Mouse (Mus musculus): ENCODE results near the gene Abcd4. TPM values are rescaled to one million over a fixed set of nuclear protein-coding genes. Genes with fewer than 3 reads are reported as not detected.

The Abcd4 gene
- polyA plus RNA-seq, 1 experiment = 20.9 TPM

DNA sequence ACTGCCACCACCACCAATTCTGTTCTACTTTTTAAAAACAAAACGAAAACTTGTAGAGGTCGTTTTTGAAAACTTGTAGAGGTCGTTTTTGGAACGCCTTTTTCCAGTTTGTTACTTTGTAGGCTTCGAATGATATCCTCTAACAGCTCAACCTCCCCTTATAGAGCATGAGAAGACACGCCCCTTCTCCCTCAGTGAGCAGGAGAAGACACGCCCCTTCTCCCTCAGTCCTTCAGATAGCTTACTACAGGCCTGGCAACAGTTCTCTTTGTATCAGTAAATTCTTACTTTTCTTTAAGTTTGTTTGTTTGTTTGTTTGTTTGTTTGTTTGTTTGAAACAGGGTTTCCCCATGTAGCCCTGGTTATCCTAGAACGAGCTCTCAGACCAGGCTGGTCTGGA, 62.0 kb downstream of the Abcd4 start:
- TF ChIP-seq POLR2A (IDR thresholded peaks at IDR 0.05; ENCODE audit: insufficient read depth, low read length) (no peak), EP300 (IDR thresholded peaks at IDR 0.05; ENCODE audit: insufficient read depth, low read depth, low read length) (no peak)
- Histone ChIP-seq H3K27me3 (ENCODE audit: control insufficient read depth, insufficient read depth, low read length, poor library complexity, severe bottlenecking) (no peaks in the 10 kb centered on the region), H3K4me3 (ENCODE audit: low read depth, low read length) (no peak overlapping the region), H3K4me1 (ENCODE audit: control insufficient read depth, insufficient read depth, low read length) (no peaks in the 10 kb centered on the region), H3K36me3 (ENCODE audit: control insufficient read depth, insufficient read depth, low read length, poor library complexity, severe bottlenecking) (no peaks in the 10 kb centered on the region), H3K9ac (ENCODE audit: low read depth, poor library complexity, severe bottlenecking) (no peak overlapping the region), H3K27ac (ENCODE audit: insufficient read depth, low read length) (no peak overlapping the region), H3K9me3 (replicated peaks; ENCODE audit: control insufficient read depth, insufficient read depth, low read length, poor library complexity, severe bottlenecking) (no peaks in the 10 kb centered on the region)

Other genes with a start within 250 kb of the Abcd4 start
- gene Entpd5, start 208.4 kb downstream of the Abcd4 start, polyA plus RNA-seq (2011; ENCODE audit: insufficient read depth, insufficient read length, low read depth, missing spikeins) = 5.3 and 8.0 TPM in 2 replicates
- 1.1 and 1.8 TPM in 2 replicates for gene Bbof1, start 208.3 kb downstream of the Abcd4 start, polyA plus RNA-seq (2011; ENCODE audit: insufficient read depth, insufficient read length, low read depth, missing spikeins)
- gene Rnf113a2, start 200.2 kb downstream of the Abcd4 start, polyA plus RNA-seq (2011; ENCODE audit: insufficient read depth, insufficient read length, low read depth, missing spikeins) = 19.8 and 20.2 TPM in 2 replicates
- 26.7 and 30.4 TPM in 2 replicates for gene Aldh6a1, start 166.4 kb downstream of the Abcd4 start, polyA plus RNA-seq (2011; ENCODE audit: insufficient read depth, insufficient read length, low read depth, missing spikeins)
- 26.3 and 29.5 TPM in 2 replicates for gene Lin52, start 166.0 kb downstream of the Abcd4 start, polyA plus RNA-seq (2011; ENCODE audit: insufficient read depth, insufficient read length, low read depth, missing spikeins)
- gene Vsx2, start 47.7 kb downstream of the Abcd4 start, polyA plus RNA-seq (2011; ENCODE audit: insufficient read depth, insufficient read length, low read depth, missing spikeins) = 0.18 TPM in 1 of 2 replicates, not detected in the other
- gene Vrtn, start 23.6 kb upstream of the Abcd4 start, polyA plus RNA-seq (2011; ENCODE audit: insufficient read depth, insufficient read length, low read depth, missing spikeins) = 3.7 and 3.8 TPM in 2 replicates
- gene Syndig1l, start 81.4 kb upstream of the Abcd4 start, polyA plus RNA-seq (2011; ENCODE audit: insufficient read depth, insufficient read length, low read depth, missing spikeins) = 0.67 TPM in 1 of 2 replicates, not detected in the other
- gene Npc2, start 155.7 kb upstream of the Abcd4 start, polyA plus RNA-seq (2011; ENCODE audit: insufficient read depth, insufficient read length, low read depth, missing spikeins) = 156 and 180 TPM in 2 replicates
- 44.4 and 46.1 TPM in 2 replicates for gene Isca2, start 155.8 kb upstream of the Abcd4 start, polyA plus RNA-seq (2011; ENCODE audit: insufficient read depth, insufficient read length, low read depth, missing spikeins)